Comparison of ENCODE assay signal across 9 mouse cellular contexts in genomic region chr6:147664339-147664738, GRCm38 (mm10).
DNase-seq lines count a peak whose midpoint lies in the region; ATAC-seq lines count a peak whose summit lies in the region.
"Had no signal": no experiment of that assay in that cellular context is flagged by ENCODE, and none has a peak within 500 bp of the region (broad histone marks: within the 10 kb centered on the region; RNA-seq: fewer than 3 reads in every experiment).

No protein-coding gene starts in this region.

- peak; percentile 25 for DNase-seq in hindbrain, embryonic 10.5 days (ENCODE audit: low spot score)
- DNase-seq in urinary bladder, postnatal 36 days (ENCODE audit: low spot score in 2 of 2) = peak; percentile 16 to 34
- DNase-seq in urinary bladder, adult 2 months (ENCODE audit: low spot score) = no peak
- peak; percentile 16 for DNase-seq in cerebellum, adult 8-10 months
- peak; percentile 29 for DNase-seq in lung, postnatal 25 days (ENCODE audit: low spot score)
- DNase-seq in thymus, postnatal 4 days = peak; percentile 77

- H3K9me3 ChIP-seq in hindbrain, embryonic 10.5 days = no peaks in the 10 kb centered on the region
- H3K9me3 ChIP-seq in hindbrain, embryonic 13.5 days = no peaks in the 10 kb centered on the region
- H3K9me3 ChIP-seq: stomach, embryonic 15.5 days had no signal

- ATAC-seq in hindbrain, embryonic 13.5 days (ENCODE audit: low FRiP score) = no peak
- ATAC-seq in hematopoietic stem cell, adult 5-6 weeks (replicated peaks in 1 of 2; ENCODE audit: insufficient read depth in 1 of 2, low FRiP score in 2 of 2, low TSS enrichment in 1 of 2, low read depth in 1 of 2, poor library complexity in 2 of 2, severe bottlenecking in 2 of 2) = peak; percentile 42 to 64; a peak in 2 of 4 replicates

- H3K9ac ChIP-seq in hindbrain, embryonic 13.5 days = no peak overlapping the region
- H3K9ac ChIP-seq: stomach, embryonic 15.5 days had no signal

- H3K27ac ChIP-seq in hindbrain, embryonic 10.5 days = no peak overlapping the region
- H3K27ac ChIP-seq in hindbrain, embryonic 13.5 days = no peak overlapping the region
- H3K27ac ChIP-seq: stomach, embryonic 15.5 days had no signal

- no peaks in the 10 kb centered on the region for H3K4me1 ChIP-seq in hindbrain, embryonic 10.5 days (replicated peaks)
- no peaks in the 10 kb centered on the region for H3K4me1 ChIP-seq in hindbrain, embryonic 13.5 days (replicated peaks)
- H3K4me1 ChIP-seq: stomach, embryonic 15.5 days had no signal

- H3K36me3 ChIP-seq in hindbrain, embryonic 10.5 days = no peaks in the 10 kb centered on the region
- no peaks in the 10 kb centered on the region for H3K36me3 ChIP-seq in hindbrain, embryonic 13.5 days
- H3K36me3 ChIP-seq: stomach, embryonic 15.5 days had no signal

- WGBS in hindbrain, embryonic 10.5 days = 48% methylated on average over 3 of the region's 3 CpGs
- 49% methylated on average over 3 of the region's 3 CpGs for WGBS in hindbrain, embryonic 13.5 days

- no peak overlapping the region for H3K4me3 ChIP-seq in hindbrain, embryonic 10.5 days
- no peak overlapping the region for H3K4me3 ChIP-seq in hindbrain, embryonic 13.5 days
- H3K4me3 ChIP-seq: stomach, embryonic 15.5 days had no signal

- no peaks in the 10 kb centered on the region for H3K27me3 ChIP-seq in hindbrain, embryonic 10.5 days (ENCODE audit: insufficient read depth, poor library complexity, severe bottlenecking)
- H3K27me3 ChIP-seq in hindbrain, embryonic 13.5 days = no peaks in the 10 kb centered on the region
- H3K27me3 ChIP-seq: stomach, embryonic 15.5 days had no signal

- no peak overlapping the region for H3K4me2 ChIP-seq in hindbrain, embryonic 13.5 days
- H3K4me2 ChIP-seq: stomach, embryonic 15.5 days had no signal
